Mouse (Mus musculus) forebrain, embryonic 11.5 days (tissue): Measurements from ENCODE around the gene C1rl. TPM values are rescaled to one million over a fixed set of nuclear protein-coding genes. Genes with fewer than 3 reads are reported as not detected.
"Not testable (repeated sequence)": the region's sequence is repeated elsewhere in the genome, so short reads cannot be mapped to it uniquely, and the experiment has no call there.

ENCODE experiments used
- ATAC-seq: fragments of 200-750 bp; cut with Nextera tagmentation; replicated peaks from 2 replicates; pipeline ENCODE4 v1.8.0; 2017; ENCODE audit warnings: moderate TSS enrichment; ENCODE audit not compliant: low FRiP score
- DNase-seq: peaks from one replicate; pipeline ENCODE4 v3.0.0-alpha.2; 2017; ENCODE audit warnings: low spot score
- H3K27ac ChIP-seq: fragments of 300-500 bp; sonication (generic); 2 replicates; pipeline ENCODE4 v1.5.1; 2014; ENCODE audit warnings: low read depth, low read length
- H3K27me3 ChIP-seq: fragments of 300-500 bp; sonication (generic); 2 replicates; pipeline ENCODE4 v1.6.1; 2014; ENCODE audit warnings: mild to moderate bottlenecking, low read length, mixed read lengths; ENCODE audit not compliant: control insufficient read depth, insufficient read depth
- H3K36me3 ChIP-seq: fragments of 300-500 bp; sonication (generic); 2 replicates; pipeline ENCODE4 v1.6.1; 2014; ENCODE audit warnings: mild to moderate bottlenecking, low read length, moderate library complexity, mixed read lengths; ENCODE audit not compliant: control insufficient read depth, insufficient read depth
- H3K4me1 ChIP-seq: fragments of 300-500 bp; sonication (generic); replicated peaks from 2 replicates; pipeline ENCODE4 v1.6.1; 2014; ENCODE audit warnings: low read length, mixed read lengths; ENCODE audit not compliant: control insufficient read depth, insufficient read depth
- H3K4me2 ChIP-seq: fragments of 300-500 bp; sonication (generic); 2 replicates; pipeline ENCODE4 v1.6.1; 2014; ENCODE audit warnings: low read depth, mild to moderate bottlenecking, low read length, moderate library complexity, mixed read lengths; ENCODE audit not compliant: severe bottlenecking
- H3K4me3 ChIP-seq: fragments of 300-500 bp; sonication (generic); 2 replicates; pipeline ENCODE4 v1.5.1; 2014; ENCODE audit warnings: low read depth, low read length
- H3K9ac ChIP-seq: fragments of 300-500 bp; sonication (generic); 2 replicates; pipeline ENCODE4 v1.6.1; 2014; ENCODE audit warnings: low read length
- H3K9me3 ChIP-seq: fragments of 300-500 bp; sonication (generic); 2 replicates; pipeline ENCODE4 v1.6.1; 2016; ENCODE audit warnings: low read length, mixed read lengths; ENCODE audit not compliant: control insufficient read depth
- WGBS: fragments of 180-500 bp; shearing (Covaris S2); extraction: QIAGEN DNeasy Blood & Tissue Kit; methylation state at CpG from one replicate; pipeline ENCODE4 v1.1.7; 2014; 5-methylcytosine and 5-hydroxymethylcytosine counted together
- polyA plus RNA-seq: library from polyadenylated mRNA; unstranded; fragments of >200 nt; fragmentation: Nextera tagmentation; extraction: Ambion mirVana; gene quantifications from 2 replicates; pipeline ENCODE4 v1.2.1, GENCODE M21; 2014

The C1rl gene
- polyA plus RNA-seq, 1 experiment from 2014 or later, result 0.21 TPM

- no peak overlapping the region for H3K4me2 ChIP-seq
- no peak overlapping the region for H3K4me3 ChIP-seq
- WGBS, result 89% methylated on average over 11 of the region's 11 CpGs
- ATAC-seq (no peak), DNase-seq (no peak)
- no peak overlapping the region for H3K9ac ChIP-seq
- no peaks in the 10 kb centered on the region for H3K27me3 ChIP-seq
- no peaks in the 10 kb centered on the region for H3K4me1 ChIP-seq
- no peak overlapping the region for H3K27ac ChIP-seq
- no peaks in the 10 kb centered on the region for H3K36me3 ChIP-seq
- H3K9me3 ChIP-seq, result no peaks in the 10 kb centered on the region
Observed at GRCm38 (mm10) chr6:124476796-124477195, 16.1 kb upstream of the C1rl start.

- Histone ChIP-seq H3K4me1 (no peaks in the 10 kb centered on the region), H3K4me2 (no peak overlapping the region), H3K27me3 (no peaks in the 10 kb centered on the region), H3K36me3 (no peaks in the 10 kb centered on the region), H3K9me3 (no peaks in the 10 kb centered on the region), H3K27ac (no peak overlapping the region), H3K4me3 (no peak overlapping the region), H3K9ac (no peak overlapping the region)
- ATAC-seq (no peak), DNase-seq (no peak)
- 75% methylated on average over 5 of the region's 5 CpGs for WGBS
Observed at GRCm38 (mm10) chr6:124477221-124477655, 15.7 kb upstream of the C1rl start.

GRCm38 (mm10) chr6:124477922-124478651 is 14.8 kb upstream of the C1rl start:
- no peak overlapping the region for H3K9ac ChIP-seq
- no peaks in the 10 kb centered on the region for H3K4me1 ChIP-seq
- H3K27ac ChIP-seq, result no peak overlapping the region
- H3K27me3 ChIP-seq, result no peaks in the 10 kb centered on the region
- ATAC-seq (no peak), DNase-seq (no peak)
- no peak overlapping the region for H3K4me3 ChIP-seq
- H3K4me2 ChIP-seq, result no peak overlapping the region
- 81% methylated on average over 17 of the region's 17 CpGs for WGBS
- H3K36me3 ChIP-seq, result no peaks in the 10 kb centered on the region
- no peaks in the 10 kb centered on the region for H3K9me3 ChIP-seq

GRCm38 (mm10) chr6:124478874-124479572 is 13.9 kb upstream of the C1rl start:
- WGBS, result 86% methylated on average over 3 of the region's 3 CpGs
- Histone ChIP-seq H3K4me1 (no peaks in the 10 kb centered on the region), H3K4me2 (no peak overlapping the region)

GRCm38 (mm10) chr6:124479573-124479930 is 13.4 kb upstream of the C1rl start:
- Histone ChIP-seq H3K4me3 (no peak overlapping the region), H3K27me3 (no peaks in the 10 kb centered on the region), H3K9me3 (no peaks in the 10 kb centered on the region), H3K4me2 (no peak overlapping the region), H3K27ac (no peak overlapping the region), H3K4me1 (no peaks in the 10 kb centered on the region), H3K9ac (no peak overlapping the region), H3K36me3 (no peaks in the 10 kb centered on the region)
- 93% methylated on average over 3 of the region's 3 CpGs for WGBS
- ATAC-seq (no peak), DNase-seq (no peak)

More at GRCm38 (mm10) chr6:124478874-124479572, 13.9 kb upstream of the C1rl start:
- Histone ChIP-seq H3K27ac (no peak overlapping the region), H3K27me3 (no peaks in the 10 kb centered on the region), H3K4me3 (no peak overlapping the region), H3K36me3 (no peaks in the 10 kb centered on the region), H3K9me3 (no peaks in the 10 kb centered on the region), H3K9ac (no peak overlapping the region)
- no peak for ATAC-seq
- no peak for DNase-seq

- no peak overlapping the region for H3K4me2 ChIP-seq
- WGBS, result 55% methylated on average over 4 of the region's 4 CpGs
- no peak overlapping the region for H3K9ac ChIP-seq
- H3K9me3 ChIP-seq, result no peaks in the 10 kb centered on the region
- no peaks in the 10 kb centered on the region for H3K27me3 ChIP-seq
- ATAC-seq, result no peak
- no peak overlapping the region for H3K27ac ChIP-seq
- no peak for DNase-seq
- no peaks in the 10 kb centered on the region for H3K4me1 ChIP-seq
- H3K4me3 ChIP-seq, result no peak overlapping the region
- no peaks in the 10 kb centered on the region for H3K36me3 ChIP-seq
Observed at GRCm38 (mm10) chr6:124480295-124480694, 12.6 kb upstream of the C1rl start.

- H3K4me1 ChIP-seq, result no peaks in the 10 kb centered on the region
- DNase-seq, result peak; percentile 77
- no peak overlapping the region for H3K9ac ChIP-seq
- no peaks in the 10 kb centered on the region for H3K9me3 ChIP-seq
- peak; percentile 31; the same call in 1 of the 2 replicates for ATAC-seq
- no peaks in the 10 kb centered on the region for H3K36me3 ChIP-seq
- no peak overlapping the region for H3K4me3 ChIP-seq
- no peaks in the 10 kb centered on the region for H3K27me3 ChIP-seq
- 25% methylated on average over 6 of the region's 6 CpGs for WGBS
- no peak overlapping the region for H3K27ac ChIP-seq
- H3K4me2 ChIP-seq, result no peak overlapping the region
Observed at GRCm38 (mm10) chr6:124481571-124481970, 11.3 kb upstream of the C1rl start.

- not testable (repeated sequence) for H3K27ac ChIP-seq, H3K36me3 ChIP-seq, H3K4me2 ChIP-seq, H3K4me1 ChIP-seq, H3K9me3 ChIP-seq, ATAC-seq, DNase-seq, H3K9ac ChIP-seq, H3K27me3 ChIP-seq, H3K4me3 ChIP-seq
- WGBS, result 82% methylated on average over 3 of the region's 3 CpGs
Observed at GRCm38 (mm10) chr6:124483831-124484230, 9.1 kb upstream of the C1rl start.

GRCm38 (mm10) chr6:124484851-124485250 is 8.1 kb upstream of the C1rl start:
- H3K27me3 ChIP-seq, result no peaks in the 10 kb centered on the region
- no peak overlapping the region for H3K4me3 ChIP-seq
- H3K36me3 ChIP-seq, result no peaks in the 10 kb centered on the region
- no peaks in the 10 kb centered on the region for H3K4me1 ChIP-seq
- H3K9ac ChIP-seq, result no peak overlapping the region
- no peaks in the 10 kb centered on the region for H3K9me3 ChIP-seq
- 93% methylated on average over 7 of the region's 7 CpGs for WGBS
- no peak overlapping the region for H3K27ac ChIP-seq
- ATAC-seq, result no peak
- no peak for DNase-seq
- H3K4me2 ChIP-seq, result no peak overlapping the region
